Mouse (Mus musculus) kidney, embryonic 15.5 days (tissue): ENCODE measurements around the gene Rpgrip1. TPM values are rescaled to one million over a fixed set of nuclear protein-coding genes. Genes with fewer than 3 reads are reported as not detected.

Experiments
- polyA plus RNA-seq: library from polyadenylated mRNA; unstranded; fragments of >200 nt; fragmentation: Nextera tagmentation; extraction: Ambion mirVana; gene quantifications from 2 replicates; pipeline ENCODE4 v1.2.1, GENCODE M21; 2015

Gene Rpgrip1
- polyA plus RNA-seq, 1 experiment from 2014 or later, result 81.1 TPM

Other genes with a start within 250 kb of the Rpgrip1 start
- 54.7 and 60.3 TPM in 2 replicates for gene Mettl17, start 225.9 kb upstream of the Rpgrip1 start, polyA plus RNA-seq
- 0.48 and 0.53 TPM in 2 replicates for gene Slc39a2, start 217.8 kb upstream of the Rpgrip1 start, polyA plus RNA-seq
- gene Ndrg2, start 196.5 kb upstream of the Rpgrip1 start, polyA plus RNA-seq, result 39.0 and 46.3 TPM in 2 replicates
- gene Tppp2, start 192.3 kb upstream of the Rpgrip1 start, polyA plus RNA-seq, result not detected in 2 replicates
- gene Rnase13, start 187.9 kb upstream of the Rpgrip1 start, polyA plus RNA-seq, result not detected in 2 replicates
- 86.1 and 105 TPM in 2 replicates for gene Arhgef40, start 126.0 kb upstream of the Rpgrip1 start, polyA plus RNA-seq
- 0.93 and 1.1 TPM in 2 replicates for gene Tmem253, start 95.0 kb upstream of the Rpgrip1 start, polyA plus RNA-seq
- gene Zfp219, start 90.0 kb upstream of the Rpgrip1 start, polyA plus RNA-seq, result 38.5 and 43.8 TPM in 2 replicates
- gene Olfr221, start 68.2 kb upstream of the Rpgrip1 start, polyA plus RNA-seq, result not detected in 2 replicates
- gene Hnrnpc, start 6.7 kb upstream of the Rpgrip1 start, polyA plus RNA-seq, result 682 and 728 TPM in 2 replicates
- 63.2 and 69.1 TPM in 2 replicates for gene Supt16, start 86.7 kb downstream of the Rpgrip1 start, polyA plus RNA-seq
- 33.8 and 40.5 TPM in 2 replicates for gene Chd8, start 147.1 kb downstream of the Rpgrip1 start, polyA plus RNA-seq
- 44.6 and 49.1 TPM in 2 replicates for gene Tox4, start 168.4 kb downstream of the Rpgrip1 start, polyA plus RNA-seq
- 21.9 and 23.5 TPM in 2 replicates for gene Rab2b, start 168.8 kb downstream of the Rpgrip1 start, polyA plus RNA-seq
- 52.1 and 52.8 TPM in 2 replicates for gene Mettl3, start 194.4 kb downstream of the Rpgrip1 start, polyA plus RNA-seq
- 37.8 and 39.3 TPM in 2 replicates for gene Sall2, start 218.1 kb downstream of the Rpgrip1 start, polyA plus RNA-seq
- not detected in 2 replicates for gene Olfr1513, start 245.7 kb downstream of the Rpgrip1 start, polyA plus RNA-seq